Mouse (Mus musculus): ENCODE results near the gene Gm21708. TPM values are rescaled to one million over a fixed set of nuclear protein-coding genes. Genes with fewer than 3 reads are reported as not detected.
"Not testable (repeated sequence)": the region's sequence is repeated elsewhere in the genome, so short reads cannot be mapped to it uniquely, and the experiment has no call there.

Gene Gm21708
- total RNA-seq (2015; ENCODE audit: low replicate concordance) (not detected in 2 replicates), total RNA-seq (2017; ENCODE audit: low replicate concordance) (not detected in 2 replicates)

- not testable (repeated sequence) for ATAC-seq (replicated peaks; ENCODE audit: low FRiP score, poor library complexity, severe bottlenecking)
Measured at GRCm38 (mm10) chrY:3410067-3410466, at the start of gene Gm21708, which contains the start of gene Gm21704. Gene Gm21708, minus strand, starts transcription at chrY:3410167. Gene Gm21704, minus strand, starts transcription at chrY:3410167.

Other genes starting within 250 kb of the Gm21708 start
- not detected in 2 replicates for gene Gm21677, start 103.7 kb downstream of the Gm21708 start, total RNA-seq (2015; ENCODE audit: low replicate concordance)
- gene Gm21677, start 103.7 kb downstream of the Gm21708 start, total RNA-seq (2017; ENCODE audit: low replicate concordance), result 1.2 TPM in 1 of 2 replicates, not detected in the other
- not detected in 2 replicates for gene Gm21693, start 64.8 kb downstream of the Gm21708 start, total RNA-seq (2015; ENCODE audit: low replicate concordance)
- gene Gm21693, start 64.8 kb downstream of the Gm21708 start, total RNA-seq (2017; ENCODE audit: low replicate concordance), result 1.2 TPM in 1 of 2 replicates, not detected in the other
- gene Gm21704, start within 50 bp of the Gm21708 start, total RNA-seq (2015; ENCODE audit: low replicate concordance), result not detected in 2 replicates
- not detected in 2 replicates for gene Gm21704, start within 50 bp of the Gm21708 start, total RNA-seq (2017; ENCODE audit: low replicate concordance)